Comparison of ENCODE assay signal across 8 mouse cellular contexts in genomic region chr7:98729661-98730271, GRCm38 (mm10). TPM values are rescaled to one million over a fixed set of nuclear protein-coding genes. Genes with fewer than 3 reads are reported as not detected.
DNase-seq lines count a peak whose midpoint lies in the region; ATAC-seq lines count a peak whose summit lies in the region.

No protein-coding gene starts in this region.

- no peak; the same call in 1 of the 2 replicates for ATAC-seq in stomach, embryonic 14.5 days (ENCODE audit: insufficient number of reproducible peaks, insufficient read depth, low FRiP score, low read depth)
- ATAC-seq in megakaryocyte-erythroid progenitor cell, adult 5-6 weeks (replicated peaks; ENCODE audit: low FRiP score, low TSS enrichment, poor library complexity, severe bottlenecking) = no peak

- WGBS in stomach, embryonic 14.5 days = 24% methylated on average over 19 of the region's 19 CpGs

- H3K4me2 ChIP-seq in stomach, embryonic 14.5 days (replicated peaks; ENCODE audit: low read depth, low read length) = peak overlapping the region; percentile 19; the same call in 1 of the 2 replicates

- no peak overlapping the region for H3K27ac ChIP-seq in stomach, embryonic 14.5 days (ENCODE audit: low read length)

- H3K36me3 ChIP-seq in stomach, embryonic 14.5 days (ENCODE audit: control insufficient read depth, insufficient read depth, low read length) = no peaks in the 10 kb centered on the region

- no peaks in the 10 kb centered on the region for H3K9me3 ChIP-seq in stomach, embryonic 14.5 days (ENCODE audit: control insufficient read depth, low read depth, low read length)

- H3K27me3 ChIP-seq in stomach, embryonic 14.5 days (ENCODE audit: control insufficient read depth, insufficient read depth, low read length) = no peaks in the 10 kb centered on the region

- no peak overlapping the region for H3K4me3 ChIP-seq in stomach, embryonic 14.5 days (ENCODE audit: low read depth, low read length)

- no peak overlapping the region for H3K9ac ChIP-seq in stomach, embryonic 14.5 days (replicated peaks; ENCODE audit: low read depth, low read length)

- H3K4me1 ChIP-seq in stomach, embryonic 14.5 days (ENCODE audit: control insufficient read depth, insufficient read depth, low read length) = 0 out of 2 replicates have a peak, but pooled peaks cover 2% of the 10 kb centered on the region

- DNase-seq in cerebellum, adult 18-20 months = peak; percentile 16 to 19
- no peak for DNase-seq in cerebellum, adult 11 months
- DNase-seq in thymus, postnatal 4 days = peak; percentile 21
- no peak for DNase-seq in thymus, postnatal 10 days (ENCODE audit: low spot score in 2 of 2)
- DNase-seq in kidney, postnatal 10 days = peak; percentile 41
- no peak for DNase-seq in adrenal gland, postnatal 10 days

RNA-seq across cellular contexts. Expression of gene Thap12, which starts 26.9 kb away (rescaled TPM):
- 55.9 and 61.7 TPM in 2 replicates for polyA plus RNA-seq in stomach, embryonic 14.5 days (2014; fragmentation: Nextera tagmentation; extraction: Ambion mirVana)
- 50.1 and 50.6 TPM in 2 replicates for total RNA-seq in megakaryocyte-erythroid progenitor cell, adult 5-6 weeks (2014; fragmentation: Nextera tagmentation)
- 74.5 and 88.2 TPM in 2 replicates for total RNA-seq in megakaryocyte-erythroid progenitor cell, adult 5-6 weeks (2017)
- total RNA-seq in adrenal gland, postnatal 10 days (2021) = 10 to 100 TPM; 61.3 to 62.6 TPM

Comparison
In these comparisons a context has a peak if more than half of its experiments do, and no peak if none do; other contexts are left out.
1. DNase-seq: peak in cerebellum, adult 18-20 months (2 of 2), thymus, postnatal 4 days (single experiment) and kidney, postnatal 10 days (single experiment); none in cerebellum, adult 11 months (single experiment), thymus, postnatal 10 days (0 of 2) and adrenal gland, postnatal 10 days (single experiment).